Mouse (Mus musculus) thymus, adult 18-20 months (tissue): ENCODE results near the gene Vasn.

ENCODE experiments used
- DNase-seq, 2 experiments: peaks; one replicate each; pipeline ENCODE4 v3.0.0; 2022; ENCODE audit warnings: mixed read lengths in 2 of 2

The Vasn gene

GRCm38 (mm10) chr16:4643670-4644419, 4.1 kb downstream of the Vasn start:
- DNase-seq, result no peak

- DNase-seq, result no peak
Measured at GRCm38 (mm10) chr16:4645867-4646266, 6.1 kb downstream of the Vasn start.

GRCm38 (mm10) chr16:4646831-4647230, 7.1 kb downstream of the Vasn start:
- no peak for DNase-seq

- no peak for DNase-seq
Measured at GRCm38 (mm10) chr16:4647651-4648141, 8.0 kb downstream of the Vasn start.

- no peak for DNase-seq
Measured at GRCm38 (mm10) chr16:4648416-4649023, 8.8 kb downstream of the Vasn start.

- no peak for DNase-seq
Measured at GRCm38 (mm10) chr16:4649211-4649610, 9.5 kb downstream of the Vasn start.

- DNase-seq, result no peak
Measured at GRCm38 (mm10) chr16:4649692-4650091, 10.0 kb downstream of the Vasn start.

- no peak for DNase-seq
Measured at GRCm38 (mm10) chr16:4650161-4650560, 10.4 kb downstream of the Vasn start.

- DNase-seq, result no peak
Measured at GRCm38 (mm10) chr16:4651081-4651480, 11.3 kb downstream of the Vasn start.

- DNase-seq, result no peak
Measured at GRCm38 (mm10) chr16:4651624-4652023, 11.9 kb downstream of the Vasn start.

- no peak for DNase-seq
Measured at GRCm38 (mm10) chr16:4652707-4653416, 13.1 kb downstream of the Vasn start.

GRCm38 (mm10) chr16:4654706-4655105, 15.0 kb downstream of the Vasn start:
- DNase-seq, result no peak

- no peak for DNase-seq
Measured at GRCm38 (mm10) chr16:4655251-4655734, 15.6 kb downstream of the Vasn start.

GRCm38 (mm10) chr16:4655764-4656570, 16.2 kb downstream of the Vasn start:
- DNase-seq, result no peak

GRCm38 (mm10) chr16:4656571-4657081, 16.9 kb downstream of the Vasn start:
- DNase-seq, result no peak

GRCm38 (mm10) chr16:4658781-4659245, 19.1 kb downstream of the Vasn start:
- DNase-seq, result no peak

GRCm38 (mm10) chr16:4659326-4659725, 19.6 kb downstream of the Vasn start:
- DNase-seq, result no peak

- DNase-seq, result no peak
Measured at GRCm38 (mm10) chr16:4661605-4662004, 21.9 kb downstream of the Vasn start.

- DNase-seq, result no peak
Measured at GRCm38 (mm10) chr16:4663806-4664205, 24.1 kb downstream of the Vasn start.

- no peak for DNase-seq
Measured at GRCm38 (mm10) chr16:4665726-4666125, 26.0 kb downstream of the Vasn start.

- DNase-seq, result peak; percentile 50 to 59
Measured at GRCm38 (mm10) chr16:4667190-4667808, 27.6 kb downstream of the Vasn start.

- DNase-seq, result no peak
Measured at GRCm38 (mm10) chr16:4670317-4670716, 30.6 kb downstream of the Vasn start.
